In the genomic region with DNA sequence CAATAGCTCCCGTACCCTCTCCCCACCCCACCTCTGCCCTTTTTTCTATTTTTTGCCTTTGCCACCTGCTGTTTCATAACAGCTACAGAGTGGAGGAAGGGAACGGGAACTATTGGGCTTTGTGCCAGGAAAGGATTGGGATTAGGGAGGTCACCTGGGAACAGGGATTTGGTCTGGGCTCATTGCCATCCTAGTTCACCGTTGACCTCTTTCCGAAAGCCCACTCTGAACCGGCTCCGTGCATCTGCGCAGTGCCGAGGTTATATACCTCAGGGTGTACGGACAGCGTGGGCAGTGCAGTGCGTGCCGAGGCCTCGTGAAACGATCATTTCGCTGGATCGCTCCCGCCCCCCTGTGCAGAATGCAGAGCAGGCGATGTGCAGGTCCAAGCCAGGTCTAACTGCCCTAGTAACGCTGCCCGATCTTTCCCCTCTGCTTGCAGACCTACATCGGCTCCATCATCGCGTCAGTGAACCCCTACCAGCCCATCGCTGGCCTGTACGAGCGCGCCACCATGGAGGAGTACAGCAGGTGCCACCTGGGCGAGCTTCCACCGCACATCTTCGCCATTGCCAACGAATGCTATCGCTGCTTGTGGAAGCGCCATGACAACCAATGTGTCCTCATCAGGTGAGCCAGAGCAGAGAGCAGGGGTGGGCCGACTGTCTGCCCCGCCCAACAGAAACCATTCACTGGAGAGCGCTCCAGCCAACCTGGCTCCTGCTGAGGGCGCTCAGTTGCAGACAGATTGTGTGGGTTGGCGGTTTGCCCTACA, we compare ENCODE assay signal across 9 mouse cellular contexts.
DNase-seq lines count a peak whose midpoint lies in the region; ATAC-seq and TF ChIP-seq lines count a peak whose summit lies in the region.
"Had no signal": no experiment of that assay in that cellular context is flagged by ENCODE, and none has a peak within 500 bp of the region (broad histone marks: within the 10 kb centered on the region; RNA-seq: fewer than 3 reads in every experiment).

No protein-coding gene starts in this region.

- peak; percentile 51 for DNase-seq in ES-CJ7 (ENCODE audit: low read depth, low spot score)
- peak; percentile 30 to 53 for DNase-seq in left cerebral cortex, adult 8-10 months (ENCODE audit: low spot score in 2 of 2)
- peak; percentile 82 for DNase-seq in retina, postnatal 1 day
- DNase-seq in gastrocnemius, postnatal 25 days = no peak
- DNase-seq in embryo, embryonic 10 days (ENCODE audit: low spot score) = no peak

- H3K27ac ChIP-seq in hindbrain, embryonic 13.5 days = peak overlapping the region; percentile 45
- no peak overlapping the region for H3K27ac ChIP-seq in intestine, postnatal 0 days (ENCODE audit: low read depth, low read length)

- TF ChIP-seq CTCF in intestine, postnatal 0 days (IDR thresholded peaks at IDR 0.05; ENCODE audit: low read depth) = no peak

- H3K36me3 ChIP-seq in hindbrain, embryonic 13.5 days = no peaks in the 10 kb centered on the region
- H3K36me3 ChIP-seq in intestine, postnatal 0 days (ENCODE audit: control insufficient read depth, insufficient read depth) = no peaks in the 10 kb centered on the region

- H3K27me3 ChIP-seq in hindbrain, embryonic 13.5 days = 0 out of 2 replicates have a peak, but pooled peaks cover 6% of the 10 kb centered on the region
- no peaks in the 10 kb centered on the region for H3K27me3 ChIP-seq in intestine, postnatal 0 days (replicated peaks; ENCODE audit: control insufficient read depth, insufficient read depth, low read length)
- H3K27me3 ChIP-seq: lung, embryonic 15.5 days had no signal

- WGBS in hindbrain, embryonic 13.5 days = 46% methylated on average over 38 of the region's 38 CpGs
- 84% methylated on average over 38 of the region's 38 CpGs for WGBS in intestine, postnatal 0 days

- peak; percentile 74 for ATAC-seq in cerebellum, adult (ENCODE audit: insufficient number of reproducible peaks, low FRiP score, low TSS enrichment)
- peak; percentile 66 for ATAC-seq in hindbrain, embryonic 13.5 days (ENCODE audit: low FRiP score)
- no peak for ATAC-seq in intestine, postnatal 0 days

- peak overlapping the region; percentile 51 for H3K4me2 ChIP-seq in hindbrain, embryonic 13.5 days
- no peak overlapping the region for H3K4me2 ChIP-seq in intestine, postnatal 0 days (replicated peaks; ENCODE audit: low read depth)
- H3K4me2 ChIP-seq: lung, embryonic 15.5 days had no signal

- no peaks in the 10 kb centered on the region for H3K9me3 ChIP-seq in hindbrain, embryonic 13.5 days
- no peaks in the 10 kb centered on the region for H3K9me3 ChIP-seq in intestine, postnatal 0 days (ENCODE audit: control insufficient read depth)
- H3K9me3 ChIP-seq: lung, embryonic 15.5 days had no signal

- H3K4me1 ChIP-seq in hindbrain, embryonic 13.5 days (replicated peaks) = peaks cover 25% of the 10 kb centered on the region
- no peaks in the 10 kb centered on the region for H3K4me1 ChIP-seq in intestine, postnatal 0 days (replicated peaks; ENCODE audit: control insufficient read depth, insufficient read depth, low read length)

- peak overlapping the region; percentile 33 for H3K4me3 ChIP-seq in hindbrain, embryonic 13.5 days
- H3K4me3 ChIP-seq in intestine, postnatal 0 days (ENCODE audit: low read depth, low read length) = no peak overlapping the region
- H3K4me3 ChIP-seq: lung, embryonic 15.5 days had no signal

- H3K9ac ChIP-seq in hindbrain, embryonic 13.5 days = peak overlapping the region; percentile 55
- H3K9ac ChIP-seq in intestine, postnatal 0 days (ENCODE audit: low read depth, low read length) = no peak overlapping the region
- H3K9ac ChIP-seq: lung, embryonic 15.5 days had no signal

Comparison
In these comparisons a context has a peak if more than half of its experiments do, and no peak if none do; other contexts are left out.
1. DNase-seq: peak in ES-CJ7 (single experiment), left cerebral cortex, adult 8-10 months (2 of 2) and retina, postnatal 1 day (single experiment); none in gastrocnemius, postnatal 25 days (single experiment) and embryo, embryonic 10 days (single experiment).